Mouse (Mus musculus) MEL (cell line): ENCODE data around the gene Tmem164.

Experiments used
- BHLHE40 ChIP-seq: IDR thresholded peaks from 2 replicates; pipeline ENCODE4 v1.6.1; 2012; ENCODE audit warnings: low read depth, mild to moderate bottlenecking, inconsistent platforms, low read length, improper control_type of control experiment, borderline replicate concordance
- CTCF ChIP-seq, 3 experiments: IDR thresholded peaks in 2 of 3; conservative IDR thresholded peaks in 1 of 3; 2 replicates each; pipeline ENCODE4 v1.5.1; 2011 to 2012; ENCODE audit warnings: low read length in 3 of 3, low read depth in 2 of 3, mild to moderate bottlenecking in 2 of 3, improper control_type of control experiment in 1 of 3, inconsistent platforms in 1 of 3, mixed read lengths in 1 of 3, moderate library complexity in 1 of 3; ENCODE audit not compliant: control insufficient read depth in 1 of 3, insufficient read depth in 1 of 3, poor library complexity in 1 of 3, severe bottlenecking in 1 of 3
- ELF1 ChIP-seq: IDR thresholded peaks from 2 replicates; pipeline ENCODE4 v1.6.1; 2014; ENCODE audit warnings: low read depth, mild to moderate bottlenecking, inconsistent platforms, low read length, improper control_type of control experiment, moderate library complexity
- EP300 ChIP-seq, 2 experiments: IDR thresholded peaks; 2 replicates each; pipeline ENCODE4 v1.6.1; 2011; ENCODE audit warnings: improper control_type of control experiment in 2 of 2, low read length in 2 of 2, low read depth in 1 of 2, mild to moderate bottlenecking in 1 of 2
- ETS1 ChIP-seq: IDR thresholded peaks from 2 replicates; pipeline ENCODE4 v1.6.1; 2012; ENCODE audit warnings: low read depth, mild to moderate bottlenecking, inconsistent platforms, low read length, improper control_type of control experiment, moderate library complexity
- KAT2A ChIP-seq: conservative IDR thresholded peaks from 2 replicates; pipeline ENCODE4 v1.6.1; 2012; ENCODE audit warnings: low read depth, low read length, improper control_type of control experiment, inconsistent platforms
- MYB ChIP-seq: IDR thresholded peaks from 2 replicates; pipeline ENCODE4 v1.6.1; 2011; ENCODE audit warnings: mild to moderate bottlenecking, low read depth, low read length, improper control_type of control experiment
- NELFE ChIP-seq: IDR thresholded peaks from 2 replicates; pipeline ENCODE4 v1.6.1; 2011; ENCODE audit warnings: low read depth, low read length, improper control_type of control experiment
- POLR2A ChIP-seq, 2 experiments: IDR thresholded peaks; 2 replicates each; pipeline ENCODE4 v1.6.1; 2011 to 2012; ENCODE audit warnings: low read length in 2 of 2, mild to moderate bottlenecking in 2 of 2, control low read depth in 1 of 2, improper control_type of control experiment in 1 of 2, low read depth in 1 of 2, moderate library complexity in 1 of 2; ENCODE audit not compliant: control insufficient read depth in 1 of 2, insufficient read depth in 1 of 2, poor library complexity in 1 of 2
- TBP ChIP-seq: IDR thresholded peaks from 2 replicates; pipeline ENCODE4 v1.8.0; 2011; ENCODE audit warnings: low read depth, low read length, improper control_type of control experiment
- USF2 ChIP-seq, 2 experiments: IDR thresholded peaks; 2 replicates each; pipeline ENCODE4 v1.6.1; 2011 to 2012; ENCODE audit warnings: improper control_type of control experiment in 2 of 2, low read length in 2 of 2, borderline replicate concordance in 1 of 2, inconsistent platforms in 1 of 2, low read depth in 1 of 2, mild to moderate bottlenecking in 1 of 2; ENCODE audit not compliant: insufficient read depth in 1 of 2

DNA sequence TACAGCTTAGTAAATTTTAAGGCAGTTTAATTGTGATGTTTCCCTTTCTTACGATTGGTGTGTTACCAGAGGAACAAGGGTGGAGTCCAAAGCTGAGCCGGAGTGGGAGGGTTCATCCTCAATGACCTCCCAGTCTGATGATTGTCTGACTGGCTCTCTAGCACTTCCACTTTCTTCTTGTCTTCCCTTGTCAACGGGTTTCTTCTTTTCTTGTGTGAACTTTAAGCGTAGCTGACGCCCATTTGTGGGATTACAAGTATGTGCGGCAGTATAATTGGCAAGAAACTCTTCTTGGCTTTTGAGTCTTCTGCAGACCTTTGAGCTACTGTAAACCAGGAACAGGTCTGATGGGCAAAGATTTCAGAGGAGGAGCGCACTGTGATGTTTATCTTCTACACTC, 17.0 kb downstream of the Tmem164 start:
- TF ChIP-seq TBP (no peak), ELF1 (no peak), NELFE (peak; percentile 35; the same call in 1 of the 2 replicates), MYB (0 out of 2 replicates have a peak, but pooled peaks have one; percentile 20), CTCF (IDR thresholded peaks at IDR 0.05 in 2 of 3, conservative IDR thresholded peaks at IDR 0.05 in 1 of 3; ENCODE audit: control insufficient read depth in 1 of 3, insufficient read depth in 1 of 3, low read depth in 2 of 3, low read length in 3 of 3, poor library complexity in 1 of 3, severe bottlenecking in 1 of 3) (no peak), POLR2A (IDR thresholded peaks at IDR 0.05; ENCODE audit: control insufficient read depth in 1 of 2, insufficient read depth in 1 of 2, low read depth in 1 of 2, low read length in 2 of 2, poor library complexity in 1 of 2) (no peak), EP300 (IDR thresholded peaks at IDR 0.05; ENCODE audit: low read depth in 1 of 2, low read length in 2 of 2) (peak; percentile 28 to 36; a peak in 3 of 4 replicates), ETS1 (peak; percentile 40), USF2 (IDR thresholded peaks at IDR 0.05; ENCODE audit: borderline replicate concordance in 1 of 2, insufficient read depth in 1 of 2, low read depth in 1 of 2, low read length in 2 of 2) (no peak), BHLHE40 (no peak), KAT2A (no peak)
